Mouse (Mus musculus) adrenal gland, postnatal 0 days (tissue): ENCODE measurements around the gene Klhl11. TPM values are rescaled to one million over a fixed set of nuclear protein-coding genes. Genes with fewer than 3 reads are reported as not detected.

Source experiments
- microRNA-seq: library from miRNA; unstranded; fragments of <30 nt; microRNA quantifications from one replicate; pipeline ENCODE4, GENCODE M21; 2016; ENCODE audit warnings: borderline replicate concordance; ENCODE audit not compliant: insufficient number of aligned reads
- polyA plus RNA-seq: library from polyadenylated mRNA; unstranded; fragments of >200 nt; fragmentation: Nextera tagmentation; extraction: Ambion mirVana; gene quantifications from 2 replicates; pipeline ENCODE4 v1.2.1, GENCODE M21; 2015

Klhl11 gene
- 3.5 and 5.8 TPM in 2 replicates for polyA plus RNA-seq

GRCm38 (mm10) chr11:100472197-100472934 lies at the start of gene Klhl11:
Gene Klhl11, minus strand, starts transcription at chr11:100472741.

GRCm38 (mm10) chr11:100441797-100442196 lies 30.7 kb downstream of the Klhl11 start, which contains the start of the genes Nt5c3b and Klhl10:
Gene Nt5c3b, minus strand, starts transcription at chr11:100441808.
Gene Klhl10, plus strand, starts transcription at chr11:100441917.

GRCm38 (mm10) chr11:100414914-100415822 lies 57.4 kb downstream of the Klhl11 start, which contains the start of gene Fkbp10:
Gene Fkbp10, plus strand, starts transcription at chr11:100415697.

GRCm38 (mm10) chr11:100414021-100414913 lies 58.3 kb downstream of the Klhl11 start, which contains the start of gene P3h4:
Gene P3h4, minus strand, starts transcription at chr11:100414836.

Small RNA genes lying within 50 kb of the gene (microRNA-seq; reads per million reads assigned to microRNA genes)
- gene Gm27374: not detected
- gene Mir7116: 1.4 reads per million

Other genes with a start within 250 kb of the Klhl11 start
- gene Krt16, start 223.8 kb downstream of the Klhl11 start, polyA plus RNA-seq: not detected in 2 replicates
- 0.72 and 0.82 TPM in 2 replicates for gene Krt17, start 211.7 kb downstream of the Klhl11 start, polyA plus RNA-seq
- gene Krt42, start 202.9 kb downstream of the Klhl11 start, polyA plus RNA-seq: not detected in 2 replicates
- 1,336 and 1,597 TPM in 2 replicates for gene Eif1, start 152.9 kb downstream of the Klhl11 start, polyA plus RNA-seq
- gene Gast, start 138.3 kb downstream of the Klhl11 start, polyA plus RNA-seq: 0.72 TPM in 1 of 2 replicates, not detected in the other
- gene Hap1, start 116.6 kb downstream of the Klhl11 start, polyA plus RNA-seq: 59.6 and 68.7 TPM in 2 replicates
- 48.8 and 57.2 TPM in 2 replicates for gene Jup, start 75.0 kb downstream of the Klhl11 start, polyA plus RNA-seq
- gene P3h4, start 57.9 kb downstream of the Klhl11 start, polyA plus RNA-seq: 52.1 and 53.7 TPM in 2 replicates
- gene Fkbp10, start 57.0 kb downstream of the Klhl11 start, polyA plus RNA-seq: 61.0 and 61.6 TPM in 2 replicates
- 137 and 142 TPM in 2 replicates for gene Nt5c3b, start 30.9 kb downstream of the Klhl11 start, polyA plus RNA-seq
- gene Klhl10, start 30.8 kb downstream of the Klhl11 start, polyA plus RNA-seq: 0.39 and 0.88 TPM in 2 replicates
- 194 and 398 TPM in 2 replicates for gene Acly, start 55.3 kb upstream of the Klhl11 start, polyA plus RNA-seq
- 0.84 and 1.9 TPM in 2 replicates for gene Ttc25, start 72.9 kb upstream of the Klhl11 start, polyA plus RNA-seq
- 53.5 and 65.6 TPM in 2 replicates for gene Cnp, start 102.2 kb upstream of the Klhl11 start, polyA plus RNA-seq
- gene Nkiras2, start 146.5 kb upstream of the Klhl11 start, polyA plus RNA-seq: 42.2 and 47.3 TPM in 2 replicates
- gene Dnajc7, start 147.4 kb upstream of the Klhl11 start, polyA plus RNA-seq: 99.2 and 155 TPM in 2 replicates
- gene Zfp385c, start 219.7 kb upstream of the Klhl11 start, polyA plus RNA-seq: 0.27 and 1.1 TPM in 2 replicates
- 5.5 and 14.8 TPM in 2 replicates for gene Dhx58, start 231.5 kb upstream of the Klhl11 start, polyA plus RNA-seq
- 28.4 and 39.7 TPM in 2 replicates for gene Kat2a, start 239.7 kb upstream of the Klhl11 start, polyA plus RNA-seq
- gene Hspb9, start 241.1 kb upstream of the Klhl11 start, polyA plus RNA-seq: 0.51 and 0.61 TPM in 2 replicates